ENCODE assay signal across 23 mouse cellular contexts in the genomic region with DNA sequence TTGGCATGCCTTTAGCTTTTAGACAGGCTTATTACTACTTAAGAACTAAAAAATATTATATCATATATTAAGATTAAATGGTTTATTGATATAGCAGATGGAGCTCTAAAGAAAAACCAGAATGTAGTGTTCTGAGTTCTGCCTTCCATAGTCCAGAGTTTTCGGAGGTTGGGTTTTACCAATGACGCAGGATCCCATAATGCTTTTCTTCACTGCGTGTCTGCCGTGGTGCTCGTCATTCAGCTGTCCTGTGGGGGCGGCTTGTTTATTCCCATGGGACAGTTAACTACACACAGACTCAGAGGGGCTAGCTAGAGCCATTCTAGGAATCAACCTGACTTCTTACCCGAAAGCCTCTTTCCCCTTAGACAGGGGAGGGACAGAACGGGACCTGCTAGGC.
DNase-seq lines count a peak whose midpoint lies in the region; ATAC-seq and TF ChIP-seq lines count a peak whose summit lies in the region.
"Had no signal": no experiment of that assay in that cellular context is flagged by ENCODE, and none has a peak within 500 bp of the region (broad histone marks: within the 10 kb centered on the region; RNA-seq: fewer than 3 reads in every experiment).

No protein-coding gene starts in this region.

- H3K4me2 ChIP-seq in kidney, embryonic 14.5 days (replicated peaks; ENCODE audit: low read depth, low read length) = no peak overlapping the region
- H3K4me2 ChIP-seq: embryonic facial prominence, embryonic 15.5 days; heart, embryonic 12.5 days; hindbrain, embryonic 14.5 days had no signal

- no peaks in the 10 kb centered on the region for H3K36me3 ChIP-seq in E14TG2a.4 (ENCODE audit: insufficient read depth, low read length)
- H3K36me3 ChIP-seq in ES-Bruce4 (ENCODE audit: control insufficient read depth, insufficient read depth, low read length, poor library complexity, severe bottlenecking) = no peaks in the 10 kb centered on the region
- H3K36me3 ChIP-seq in kidney, embryonic 14.5 days (ENCODE audit: control insufficient read depth, insufficient read depth, low read length) = no peaks in the 10 kb centered on the region
- H3K36me3 ChIP-seq: embryonic facial prominence, embryonic 15.5 days; forebrain, embryonic 10.5 days; heart, embryonic 12.5 days; hindbrain, embryonic 10.5 days had no signal

- TF ChIP-seq CTCF in E14TG2a.4 (conservative IDR thresholded peaks at IDR 0.05; ENCODE audit: low read length) (no peak), ES-Bruce4 (IDR thresholded peaks at IDR 0.05; ENCODE audit: low read depth, low read length) (no peak)

- intact Hi-C loops in gastrocnemius, postnatal 14 days (cut with DNase I; ENCODE audit: low total_unique reads) = no loop called here

- no peak for TF ChIP-seq POLR2A in ES-Bruce4 (IDR thresholded peaks at IDR 0.05; ENCODE audit: insufficient read depth, low read length)

- no peak overlapping the region; the same call in 1 of the 2 replicates for H3K9ac ChIP-seq in ES-Bruce4 (ENCODE audit: low read depth, poor library complexity, severe bottlenecking)
- no peak overlapping the region for H3K9ac ChIP-seq in kidney, embryonic 14.5 days (ENCODE audit: low read depth, low read length)
- H3K9ac ChIP-seq: embryonic facial prominence, embryonic 15.5 days; heart, embryonic 12.5 days; hindbrain, embryonic 14.5 days had no signal

- no peak for ATAC-seq in kidney, embryonic 14.5 days (ENCODE audit: low FRiP score, low TSS enrichment)
- no peak for ATAC-seq in cerebellum, adult (ENCODE audit: insufficient number of reproducible peaks, low FRiP score, low TSS enrichment)
- ATAC-seq: forebrain, embryonic 14.5 days; Patski had no signal

- WGBS in kidney, embryonic 14.5 days = 83% methylated on average over 8 of the region's 8 CpGs

- H3K27ac ChIP-seq in ES-Bruce4 (ENCODE audit: insufficient read depth, low read length) = peak overlapping the region; percentile 53
- no peak overlapping the region for H3K27ac ChIP-seq in kidney, embryonic 14.5 days (ENCODE audit: low read depth, low read length)
- H3K27ac ChIP-seq: embryonic facial prominence, embryonic 15.5 days; forebrain, embryonic 10.5 days; gastrocnemius, adult 2 months; heart, adult 2 months; hindbrain, embryonic 10.5 days; hindbrain, embryonic 14.5 days had no signal

- H3K27me3 ChIP-seq in E14TG2a.4 (ENCODE audit: insufficient read depth, low read length) = no peaks in the 10 kb centered on the region
- no peaks in the 10 kb centered on the region for H3K27me3 ChIP-seq in ES-Bruce4 (ENCODE audit: control insufficient read depth, insufficient read depth, low read length, poor library complexity, severe bottlenecking)
- H3K27me3 ChIP-seq in kidney, embryonic 14.5 days (ENCODE audit: control insufficient read depth, insufficient read depth, low read length) = no peaks in the 10 kb centered on the region
- H3K27me3 ChIP-seq: embryonic facial prominence, embryonic 15.5 days; heart, embryonic 12.5 days; Patski had no signal

- no peak for TF ChIP-seq EP300 in ES-Bruce4 (IDR thresholded peaks at IDR 0.05; ENCODE audit: insufficient read depth, low read depth, low read length)

- H3K9me3 ChIP-seq in E14TG2a.4 (ENCODE audit: low read length) (no peaks in the 10 kb centered on the region), ES-Bruce4 (replicated peaks; ENCODE audit: control insufficient read depth, insufficient read depth, low read length, poor library complexity, severe bottlenecking) (no peaks in the 10 kb centered on the region)
- no peaks in the 10 kb centered on the region for H3K9me3 ChIP-seq in kidney, embryonic 14.5 days (ENCODE audit: control insufficient read depth, low read length)
- H3K9me3 ChIP-seq: embryonic facial prominence, embryonic 15.5 days; forebrain, embryonic 10.5 days; heart, embryonic 12.5 days; hindbrain, embryonic 10.5 days had no signal

- peak overlapping the region; percentile 29 for H3K4me3 ChIP-seq in E14TG2a.4 (replicated peaks; ENCODE audit: low read length)
- H3K4me3 ChIP-seq in ES-Bruce4 (ENCODE audit: low read depth, low read length) = no peak overlapping the region
- H3K4me3 ChIP-seq in kidney, embryonic 14.5 days (ENCODE audit: low read length) = no peak overlapping the region
- H3K4me3 ChIP-seq: embryonic facial prominence, embryonic 15.5 days; erythroblast, embryonic 14.5 days; forebrain, embryonic 10.5 days; gastrocnemius, adult 2 months; heart, adult 2 months; heart, embryonic 12.5 days; hindbrain, embryonic 10.5 days had no signal

- H3K4me1 ChIP-seq in E14TG2a.4 (replicated peaks; ENCODE audit: low read depth, low read length) (peaks cover 68% of the 10 kb centered on the region), ES-Bruce4 (ENCODE audit: control insufficient read depth, insufficient read depth, low read length) (peaks cover 2% of the 10 kb centered on the region)
- H3K4me1 ChIP-seq in kidney, embryonic 14.5 days (ENCODE audit: control insufficient read depth, insufficient read depth, low read length) = no peaks in the 10 kb centered on the region
- H3K4me1 ChIP-seq: embryonic facial prominence, embryonic 15.5 days; hindbrain, embryonic 10.5 days had no signal

- peak; percentile 48 to 72 for DNase-seq in layer of hippocampus, adult 18-20 months (ENCODE audit: low spot score in 2 of 2)
- DNase-seq in layer of hippocampus, postnatal 10 days (ENCODE audit: low spot score in 2 of 2) = peak; percentile 8 to 23
- DNase-seq in embryo, embryonic 10.5 days (ENCODE audit: low spot score) = no peak
- DNase-seq in gastrocnemius, postnatal 14 days = no peak
- DNase-seq: adrenal gland, adult 2 months; adrenal gland, postnatal 25 days; cerebellum, adult 11 months; cerebellum, adult 9-10 months; cerebellum, postnatal 25 days; gastrocnemius, adult 2 months; heart, adult 2 months had no signal

Comparison
In these comparisons a context has a peak if more than half of its experiments do, and no peak if none do; other contexts are left out.
1. DNase-seq: peak in layer of hippocampus, adult 18-20 months (2 of 2) and layer of hippocampus, postnatal 10 days (2 of 2); none in embryo, embryonic 10.5 days (single experiment) and gastrocnemius, postnatal 14 days (single experiment).